Mouse (Mus musculus) CH12.LX (cell line): ENCODE measurements around the gene Cbx8.

ENCODE experiments used
- CTCF ChIP-seq, 2 experiments: IDR thresholded peaks in 1 of 2; conservative IDR thresholded peaks in 1 of 2; 2 replicates each; pipeline ENCODE4 v1.5.1; 2011 to 2012; ENCODE audit warnings: low read depth in 2 of 2, low read length in 2 of 2, improper control_type of control experiment in 1 of 2, inconsistent platforms in 1 of 2, mild to moderate bottlenecking in 1 of 2, moderate library complexity in 1 of 2
- GABPA ChIP-seq: IDR thresholded peaks from 2 replicates; pipeline ENCODE4 v1.6.1; 2012; ENCODE audit warnings: low read depth, low read length, improper control_type of control experiment, inconsistent platforms; ENCODE audit not compliant: insufficient replicate concordance
- HCFC1 ChIP-seq: IDR thresholded peaks from 2 replicates; pipeline ENCODE4 v1.6.1; 2012; ENCODE audit warnings: low read depth, mild to moderate bottlenecking, inconsistent platforms, low read length, improper control_type of control experiment
- KAT2A ChIP-seq: IDR thresholded peaks from 2 replicates; pipeline ENCODE4 v1.6.1; 2012; ENCODE audit warnings: low read length, improper control_type of control experiment, inconsistent platforms; ENCODE audit not compliant: insufficient replicate concordance
- RCOR1 ChIP-seq: conservative IDR thresholded peaks from 2 replicates; pipeline ENCODE4 v1.6.1; 2012; ENCODE audit warnings: low read depth, mild to moderate bottlenecking, inconsistent platforms, low read length, improper control_type of control experiment
- USF2 ChIP-seq: conservative IDR thresholded peaks from 2 replicates; pipeline ENCODE4 v1.6.1; 2011; ENCODE audit warnings: low read depth, low read length, improper control_type of control experiment

- TF ChIP-seq RCOR1: no peak
- TF ChIP-seq USF2: no peak
- TF ChIP-seq CTCF (conservative IDR thresholded peaks at IDR 0.05 in 1 of 2, IDR thresholded peaks at IDR 0.05 in 1 of 2; ENCODE audit: low read depth in 2 of 2, low read length in 2 of 2): 0 out of 4 replicates have a peak, but pooled peaks of 1 of the 2 experiments have one; percentile 5
- TF ChIP-seq HCFC1: no peak
- TF ChIP-seq KAT2A: no peak
- TF ChIP-seq GABPA: no peak
Observed at GRCm38 (mm10) chr11:119058041-119058995, 17.5 kb upstream of the Cbx8 start.
